Mouse (Mus musculus) G1E (cell line): ENCODE results near the gene Rapgef2.

ENCODE experiments used
- CTCF ChIP-seq: IDR thresholded peaks from 2 replicates; pipeline ENCODE4 v1.5.1; 2012; ENCODE audit warnings: low read depth, low read length, inconsistent platforms, mixed read lengths
- GATA1 ChIP-seq: IDR thresholded peaks from 2 replicates; pipeline ENCODE4 v1.6.1; 2012; ENCODE audit warnings: borderline replicate concordance, low read length, inconsistent platforms, mixed read lengths
- GATA2 ChIP-seq: IDR thresholded peaks from 2 replicates; pipeline ENCODE4 v1.6.1; 2012; ENCODE audit warnings: low read depth, low read length, inconsistent platforms, borderline replicate concordance
- POLR2AphosphoS5 ChIP-seq: IDR thresholded peaks from 2 replicates; pipeline ENCODE4 v1.6.1; 2012; ENCODE audit warnings: low read depth, low read length, inconsistent platforms; ENCODE audit not compliant: insufficient replicate concordance
- TAL1 ChIP-seq: conservative IDR thresholded peaks from 2 replicates; pipeline ENCODE4 v1.6.1; 2012; ENCODE audit warnings: low read depth, low read length, inconsistent platforms, mixed read lengths

DNA sequence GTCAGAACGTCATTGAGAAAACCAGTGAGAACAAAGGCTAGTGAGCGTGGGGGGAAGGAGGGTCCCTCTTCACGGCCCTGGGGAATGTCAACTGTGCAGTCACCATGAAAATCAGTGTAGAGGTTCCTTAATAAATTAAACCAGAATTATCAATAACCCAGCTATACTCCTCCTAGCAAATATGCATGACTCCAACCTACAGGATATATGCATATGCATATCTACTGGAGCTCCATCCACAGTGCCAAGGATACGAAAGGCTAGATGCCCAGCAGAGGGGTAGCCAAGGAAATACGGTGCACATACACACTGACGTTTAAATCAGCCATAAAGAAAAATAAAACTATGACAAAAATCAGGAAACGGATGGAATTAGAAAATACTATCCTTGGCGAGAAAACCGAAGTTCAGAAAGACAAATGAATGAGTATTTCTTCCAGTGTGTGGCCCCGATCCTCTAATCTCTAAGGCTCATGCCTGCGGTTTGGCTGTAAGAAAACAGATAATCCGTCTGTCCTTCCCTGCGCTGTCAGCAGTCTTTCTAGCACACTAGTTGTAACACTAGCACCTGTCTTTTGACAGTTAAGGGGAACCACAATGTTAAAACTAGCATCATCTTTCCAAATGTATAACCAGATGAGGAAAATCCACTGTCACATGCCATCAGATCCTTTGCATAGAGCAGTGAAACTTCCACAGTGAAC, 212.6 kb downstream of the Rapgef2 start:
- TF ChIP-seq CTCF, result no peak
- no peak for TF ChIP-seq GATA1
- no peak for TF ChIP-seq GATA2
- TF ChIP-seq TAL1, result no peak
- TF ChIP-seq POLR2AphosphoS5, result no peak
